Mouse (Mus musculus) bone marrow macrophage, adult 2 months (primary cell): ENCODE data around the gene Zfp91. TPM values are rescaled to one million over a fixed set of nuclear protein-coding genes. Genes with fewer than 3 reads are reported as not detected.
"Not testable (repeated sequence)": the region's sequence is repeated elsewhere in the genome, so short reads cannot be mapped to it uniquely, and the experiment has no call there.

Source experiments
- H3K27ac ChIP-seq: 2 replicates; pipeline ENCODE4 v1.5.1; 2012; ENCODE audit warnings: low read depth, low read length; ENCODE audit not compliant: insufficient read depth
- H3K4me1 ChIP-seq: 2 replicates; pipeline ENCODE4 v1.6.1; 2012; ENCODE audit warnings: low read length; ENCODE audit not compliant: control insufficient read depth, insufficient read depth
- H3K4me3 ChIP-seq: 2 replicates; pipeline ENCODE4 v1.5.1; 2012; ENCODE audit warnings: mild to moderate bottlenecking, low read length, moderate library complexity; ENCODE audit not compliant: insufficient read depth
- CTCF ChIP-seq: IDR thresholded peaks from 2 replicates; pipeline ENCODE4 v1.5.1; 2012; ENCODE audit warnings: low read depth, mild to moderate bottlenecking, low read length, moderate library complexity
- POLR2A ChIP-seq: IDR thresholded peaks from 2 replicates; pipeline ENCODE4 v1.6.1; 2012; ENCODE audit warnings: mild to moderate bottlenecking, low read depth, low read length, borderline replicate concordance
- polyA plus RNA-seq: library from polyadenylated mRNA; stranded (reverse); fragments of >200 nt; gene quantifications from 2 replicates; pipeline ENCODE4 v1.2.4, GENCODE M21; 2012; ENCODE audit not compliant: missing spikeins, insufficient read depth, insufficient read length

The Zfp91 gene
- polyA plus RNA-seq, 1 experiment, result 74.5 TPM

DNA sequence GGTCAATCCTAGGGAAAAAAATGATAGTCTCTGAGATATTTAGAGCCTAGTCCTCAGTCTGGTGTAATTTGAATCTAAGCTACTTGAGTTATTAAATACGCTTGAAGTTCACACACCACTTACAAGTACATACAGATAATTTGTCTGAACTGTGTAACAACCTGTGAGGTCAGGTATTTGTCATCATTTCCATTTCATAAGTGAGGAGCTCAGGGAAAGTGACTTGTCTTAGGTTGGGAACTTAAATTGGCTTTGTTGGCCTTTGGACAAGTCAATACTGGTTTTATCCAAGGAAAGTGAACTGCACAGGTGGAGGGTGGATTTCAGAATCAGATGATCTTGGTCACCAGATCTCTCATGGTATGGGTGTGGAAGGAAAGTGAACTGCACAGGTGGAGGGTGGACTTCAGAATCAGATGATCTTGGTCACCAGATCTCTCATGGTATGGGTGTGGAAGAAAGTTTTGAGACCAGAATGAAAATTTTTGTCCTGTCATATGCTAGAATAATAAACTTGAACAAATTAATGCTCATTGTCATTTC is 36.9 kb downstream of the Zfp91 start:
- H3K4me1 ChIP-seq, result no peaks in the 10 kb centered on the region

DNA sequence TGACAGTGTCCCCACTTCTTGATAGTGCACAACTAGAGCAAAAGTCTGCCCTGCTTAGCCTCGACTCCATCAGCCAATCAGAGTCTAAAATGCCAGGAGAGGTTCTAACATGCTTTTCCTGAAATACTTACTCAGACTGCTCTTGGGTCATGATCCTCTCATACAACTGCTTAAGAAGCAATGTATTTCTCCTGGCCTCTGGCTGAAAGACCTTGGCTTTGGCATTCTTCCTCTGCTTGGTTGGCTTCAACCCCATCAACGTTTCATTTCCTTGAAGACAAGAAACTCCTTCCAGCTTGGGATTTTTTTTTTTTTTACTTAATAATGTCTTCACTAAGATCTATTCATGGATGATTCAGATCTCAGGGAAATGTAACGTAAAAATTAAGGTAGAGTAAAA is 39.6 kb downstream of the Zfp91 start:
- Histone ChIP-seq H3K4me3 (no peak overlapping the region), H3K4me1 (no peaks in the 10 kb centered on the region), H3K27ac (no peak overlapping the region)
- TF ChIP-seq CTCF (no peak), POLR2A (no peak)

More for the DNA sequence above, 36.9 kb downstream of the Zfp91 start:
- H3K27ac ChIP-seq, result no peak overlapping the region
- TF ChIP-seq POLR2A (no peak), CTCF (no peak)
- no peak overlapping the region for H3K4me3 ChIP-seq

DNA sequence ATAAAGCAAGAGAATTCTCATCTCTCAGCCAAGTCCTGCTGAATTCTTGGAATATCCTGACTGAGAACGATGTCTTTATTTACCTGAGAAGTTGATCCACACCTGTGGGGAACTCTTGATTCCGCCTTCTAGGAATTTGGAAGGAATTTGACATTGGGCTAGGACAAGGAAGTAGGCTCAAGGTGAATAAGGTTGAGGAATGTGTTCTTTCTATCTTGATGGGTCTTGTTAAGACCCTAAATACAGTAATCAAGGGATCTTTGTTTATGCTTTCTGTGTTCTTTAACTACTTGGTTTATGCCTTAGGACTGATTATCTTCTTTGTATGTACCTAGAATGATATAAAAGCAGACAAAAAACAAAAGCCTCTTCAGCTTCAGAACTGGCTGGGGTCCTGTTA is 64.0 kb downstream of the Zfp91 start:
- no peak overlapping the region for H3K4me3 ChIP-seq
- TF ChIP-seq CTCF (no peak), POLR2A (no peak)
- H3K4me1 ChIP-seq, result peaks cover 13% of the 10 kb centered on the region
- no peak overlapping the region for H3K27ac ChIP-seq

DNA sequence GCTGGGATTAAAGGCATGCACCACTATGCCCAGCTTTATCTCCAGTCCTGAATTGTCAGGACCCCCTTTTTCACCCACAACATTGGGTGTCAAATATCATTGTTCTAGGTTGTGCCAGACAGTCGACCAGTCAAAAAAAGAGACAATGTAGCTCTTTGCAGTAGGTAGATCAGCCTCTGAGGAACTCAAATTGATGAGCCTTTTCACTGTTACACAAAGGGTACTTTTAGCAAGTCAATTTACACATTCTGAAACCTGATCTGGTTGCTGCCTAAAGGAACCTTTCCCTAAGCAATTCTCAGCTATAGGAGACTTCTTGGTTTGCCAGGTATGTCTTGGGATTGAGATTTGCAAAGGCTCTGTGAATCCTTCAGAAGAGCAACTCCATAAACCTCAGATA is 64.9 kb downstream of the Zfp91 start:
- TF ChIP-seq CTCF (no peak), POLR2A (no peak)
- Histone ChIP-seq H3K27ac (peak overlapping the region; percentile 91), H3K4me3 (no peak overlapping the region), H3K4me1 (peaks cover 13% of the 10 kb centered on the region)

DNA sequence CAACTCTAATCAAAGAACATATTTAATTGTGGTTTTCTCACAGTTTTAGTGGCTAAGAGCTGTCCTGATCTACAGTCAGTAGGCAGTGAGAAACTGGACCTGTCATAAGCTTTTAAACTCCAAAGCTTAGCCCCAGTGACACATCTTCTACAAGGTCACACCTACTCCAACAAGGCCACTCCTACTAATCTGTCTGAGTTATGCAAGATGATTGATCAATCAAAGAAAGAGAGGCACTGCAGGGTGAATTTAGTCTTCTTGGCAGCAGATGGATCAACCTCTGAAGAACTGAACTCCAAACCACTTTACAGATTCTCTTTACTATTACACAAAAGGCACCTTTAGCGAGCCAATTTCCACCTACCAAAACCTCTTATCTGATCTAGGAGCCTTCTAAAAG is 70.1 kb downstream of the Zfp91 start:
- H3K4me1 ChIP-seq, result peaks cover 5% of the 10 kb centered on the region
- H3K4me3 ChIP-seq, result no peak overlapping the region
- no peak overlapping the region for H3K27ac ChIP-seq
- no peak for TF ChIP-seq POLR2A
- no peak for TF ChIP-seq CTCF

DNA sequence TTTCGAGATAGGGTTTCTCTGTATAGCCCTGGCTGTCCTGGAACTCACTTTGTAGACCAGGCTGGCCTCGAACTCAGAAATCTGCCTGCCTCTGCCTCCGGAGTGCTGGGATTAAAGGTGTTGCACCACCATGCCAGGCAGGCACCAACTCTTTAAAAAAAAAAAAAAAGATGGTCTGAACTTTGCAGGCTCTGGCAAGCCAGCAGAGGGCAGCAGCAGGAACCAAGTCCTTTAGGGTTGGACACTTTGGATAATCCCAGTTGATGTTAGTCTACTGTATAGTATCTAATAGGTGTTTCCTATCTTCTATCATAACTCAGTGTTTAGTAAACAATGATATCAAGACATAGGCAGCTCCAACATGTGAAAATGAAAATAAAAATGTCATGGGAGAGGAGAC is 73.6 kb downstream of the Zfp91 start:
- TF ChIP-seq CTCF, result peak; percentile 54
- TF ChIP-seq POLR2A, result no peak
- Histone ChIP-seq H3K4me3 (no peak overlapping the region), H3K27ac (no peak overlapping the region), H3K4me1 (no peaks in the 10 kb centered on the region)

DNA sequence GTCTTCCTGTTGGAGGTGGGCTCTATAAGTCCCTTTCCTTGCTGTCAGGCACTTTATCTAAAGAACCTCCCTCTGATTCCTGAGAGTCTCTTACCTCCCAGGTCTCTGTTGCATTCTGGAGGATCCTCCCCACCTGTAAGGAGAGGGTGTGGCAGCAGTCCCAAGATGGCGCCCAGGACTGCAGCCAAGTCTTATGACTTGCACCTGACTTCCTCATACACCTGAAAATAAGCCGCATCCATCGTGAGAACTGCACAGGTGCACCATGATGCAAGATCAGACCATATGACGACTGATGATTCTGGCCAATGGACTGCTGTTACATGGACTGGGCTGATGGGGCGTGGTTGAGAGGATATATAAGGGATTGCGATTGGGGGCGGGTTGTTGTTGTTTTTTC is 74.3 kb downstream of the Zfp91 start:
- H3K4me3 ChIP-seq, H3K27ac ChIP-seq, H3K4me1 ChIP-seq: not testable (repeated sequence)

DNA sequence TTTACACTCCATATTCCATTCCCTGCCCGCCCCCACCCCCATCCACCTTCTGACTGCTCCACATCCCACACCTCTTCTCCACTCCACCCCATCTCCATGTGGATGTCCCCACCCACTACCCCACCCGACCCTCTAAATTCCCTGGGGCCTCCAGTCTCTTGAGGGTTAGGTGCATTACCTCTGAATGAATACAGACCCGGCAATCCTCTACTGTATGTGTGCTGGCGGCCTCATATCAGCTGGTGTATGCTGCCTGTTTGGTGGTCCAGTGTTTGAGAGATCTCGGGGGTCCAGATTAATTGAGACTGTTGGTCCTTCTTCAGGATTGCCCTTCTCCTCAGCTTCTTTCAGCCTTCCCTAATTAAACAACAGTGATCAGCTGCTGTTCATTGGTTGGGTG is 75.0 kb downstream of the Zfp91 start:
- not testable (repeated sequence) for H3K4me1 ChIP-seq, H3K4me3 ChIP-seq, H3K27ac ChIP-seq

DNA sequence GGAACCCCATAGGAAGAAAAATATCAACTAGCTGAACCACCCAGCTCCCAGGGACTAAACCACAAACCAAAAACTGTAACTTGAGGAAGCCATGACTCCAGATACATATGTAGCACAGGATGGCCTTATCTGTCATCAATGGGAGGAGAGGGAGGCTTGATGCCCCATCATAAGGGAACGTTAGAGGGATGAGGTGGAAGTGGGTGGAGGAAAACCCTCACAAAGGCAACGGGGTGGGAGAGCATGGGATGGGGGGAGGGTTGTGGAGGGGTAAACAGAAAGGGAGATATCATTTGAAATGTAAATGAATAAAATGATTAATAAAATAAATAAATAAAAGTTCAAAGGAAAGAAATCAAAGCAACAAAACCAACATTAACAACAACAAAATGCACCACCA is 75.5 kb downstream of the Zfp91 start:
- TF ChIP-seq CTCF (no peak), POLR2A (no peak)
- Histone ChIP-seq H3K4me1 (no peaks in the 10 kb centered on the region), H3K27ac (no peak overlapping the region), H3K4me3 (no peak overlapping the region)

DNA sequence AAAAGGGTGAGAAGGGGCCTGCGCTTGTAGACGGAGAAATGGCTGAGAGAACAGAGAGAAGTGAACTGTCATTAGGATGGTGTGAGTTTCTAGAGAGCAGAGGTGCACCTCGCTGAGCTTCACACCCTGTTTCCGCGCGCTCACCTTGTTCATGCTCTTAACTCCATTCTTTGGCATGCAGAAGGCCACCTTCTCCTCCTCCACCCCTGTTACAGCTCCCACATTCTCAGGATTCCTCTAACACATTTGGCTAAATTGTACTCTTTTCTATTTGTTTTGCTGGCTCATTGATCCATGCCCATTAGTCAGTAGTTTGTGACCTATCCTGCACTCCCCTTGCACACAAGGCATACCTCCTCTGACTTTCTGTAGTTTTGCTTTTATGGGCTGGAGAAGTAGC is 76.7 kb downstream of the Zfp91 start:
- TF ChIP-seq CTCF (no peak), POLR2A (no peak)
- H3K4me1 ChIP-seq, result no peaks in the 10 kb centered on the region
- no peak overlapping the region for H3K27ac ChIP-seq
- no peak overlapping the region for H3K4me3 ChIP-seq

Other genes with a start within 250 kb of the Zfp91 start
- gene Gm4952, start 196.2 kb downstream of the Zfp91 start, polyA plus RNA-seq, result not detected in 2 replicates
- not detected in 2 replicates for gene Glyat, start 162.8 kb downstream of the Zfp91 start, polyA plus RNA-seq
- not detected in 2 replicates for gene Olfr1442, start 125.7 kb downstream of the Zfp91 start, polyA plus RNA-seq
- not detected in 2 replicates for gene Olfr1443, start 118.0 kb downstream of the Zfp91 start, polyA plus RNA-seq
- gene Keg1, start 100.3 kb downstream of the Zfp91 start, polyA plus RNA-seq, result not detected in 2 replicates
- 1.3 and 2.0 TPM in 2 replicates for gene Cntf, start 30.5 kb downstream of the Zfp91 start, polyA plus RNA-seq
- gene Lpxn, start 67 bp upstream of the Zfp91 start, polyA plus RNA-seq, result 150 TPM in 2 replicates
- not detected in 2 replicates for gene Gm5244, start 50.6 kb upstream of the Zfp91 start, polyA plus RNA-seq
- 0.72 TPM in 1 of 2 replicates, not detected in the other for gene Olfr1444, start 61.2 kb upstream of the Zfp91 start, polyA plus RNA-seq
- gene Olfr1445, start 87.7 kb upstream of the Zfp91 start, polyA plus RNA-seq, result not detected in 2 replicates
- gene Olfr1446, start 97.4 kb upstream of the Zfp91 start, polyA plus RNA-seq, result not detected in 2 replicates
- gene Olfr1447, start 107.6 kb upstream of the Zfp91 start, polyA plus RNA-seq, result not detected in 2 replicates
- not detected in 2 replicates for gene Olfr1448, start 128.3 kb upstream of the Zfp91 start, polyA plus RNA-seq
- gene Olfr1449, start 134.7 kb upstream of the Zfp91 start, polyA plus RNA-seq, result not detected in 2 replicates
- gene Olfr1450, start 154.1 kb upstream of the Zfp91 start, polyA plus RNA-seq, result not detected in 2 replicates
- gene Olfr1451, start 198.9 kb upstream of the Zfp91 start, polyA plus RNA-seq, result not detected in 2 replicates
- gene Olfr1453, start 232.2 kb upstream of the Zfp91 start, polyA plus RNA-seq, result not detected in 2 replicates